Mouse (Mus musculus) myocyte (in vitro differentiated cells): ENCODE measurements around the gene Tuba1a. TPM values are rescaled to one million over a fixed set of nuclear protein-coding genes. Genes with fewer than 3 reads are reported as not detected.

Experiments
- H3K27me3 ChIP-seq: one replicate; pipeline ENCODE4 v1.6.1; 2011; ENCODE audit not compliant: control insufficient read depth, insufficient read depth, insufficient read length
- H3K36me3 ChIP-seq: one replicate; pipeline ENCODE4 v1.6.1; 2011; ENCODE audit not compliant: control insufficient read depth, insufficient read depth
- H3K4me2 ChIP-seq: one replicate; pipeline ENCODE4 v1.6.1; 2011; ENCODE audit warnings: low read depth, control low read depth
- H3K4me3 ChIP-seq: one replicate; pipeline ENCODE4 v1.5.1; 2011; ENCODE audit warnings: mild to moderate bottlenecking, control low read depth, moderate library complexity
- H3K79me2 ChIP-seq: one replicate; pipeline ENCODE4 v1.6.1; 2011; ENCODE audit not compliant: control insufficient read depth, insufficient read depth
- H3ac ChIP-seq: one replicate; pipeline ENCODE4 v1.6.1; 2011; ENCODE audit not compliant: control insufficient read depth, insufficient read length
- CEBPB ChIP-seq: IDR thresholded peaks from 2 replicates; pipeline ENCODE4 v1.6.1; 2011; ENCODE audit warnings: mild to moderate bottlenecking, moderate library complexity; ENCODE audit not compliant: poor library complexity, insufficient read depth, severe bottlenecking
- E2F4 ChIP-seq: IDR thresholded peaks from one replicate; pipeline ENCODE4 v1.6.1; 2011; ENCODE audit warnings: mild to moderate bottlenecking, control low read depth, moderate library complexity; ENCODE audit not compliant: insufficient read depth
- MAX ChIP-seq: IDR thresholded peaks from one replicate; pipeline ENCODE4 v1.6.1; 2011; ENCODE audit warnings: low read depth, mild to moderate bottlenecking, control low read depth
- MYOD1 ChIP-seq, 3 experiments: IDR thresholded peaks; one replicate each; pipeline ENCODE4 v1.6.1; 2011; ENCODE audit warnings: control low read depth in 2 of 3, low read depth in 2 of 3, mild to moderate bottlenecking in 2 of 3, moderate library complexity in 1 of 3; ENCODE audit not compliant: insufficient read length in 2 of 3, control insufficient read depth in 1 of 3
- MYOG ChIP-seq, 3 experiments: IDR thresholded peaks; one replicate each; pipeline ENCODE4 v1.6.1; 2011; ENCODE audit warnings: control low read depth in 2 of 3, low read depth in 2 of 3, mild to moderate bottlenecking in 2 of 3; ENCODE audit not compliant: insufficient read length in 2 of 3, control insufficient read depth in 1 of 3, insufficient read depth in 1 of 3
- POLR2A ChIP-seq: IDR thresholded peaks from one replicate; pipeline ENCODE4 v1.6.1; 2011; ENCODE audit warnings: low read depth, mild to moderate bottlenecking, control low read depth, moderate library complexity; ENCODE audit not compliant: insufficient read length
- POLR2AphosphoS2 ChIP-seq: IDR thresholded peaks from one replicate; pipeline ENCODE4 v1.6.1; 2011; ENCODE audit warnings: low read depth, control low read depth; ENCODE audit not compliant: insufficient read length
- REST ChIP-seq: IDR thresholded peaks from one replicate; pipeline ENCODE4 v1.6.1; 2011; ENCODE audit warnings: mild to moderate bottlenecking, control low read depth, moderate library complexity; ENCODE audit not compliant: insufficient read depth, insufficient read length
- SRF ChIP-seq: IDR thresholded peaks from one replicate; pipeline ENCODE4 v1.6.1; 2011; ENCODE audit warnings: low read depth; ENCODE audit not compliant: control insufficient read depth, insufficient read length
- TCF12 ChIP-seq: IDR thresholded peaks from one replicate; pipeline ENCODE4 v1.6.1; 2011; ENCODE audit warnings: mild to moderate bottlenecking, control low read depth; ENCODE audit not compliant: poor library complexity, insufficient read depth, severe bottlenecking
- TCF3 ChIP-seq: IDR thresholded peaks from one replicate; pipeline ENCODE4 v1.6.1; 2011; ENCODE audit warnings: low read depth, control low read depth; ENCODE audit not compliant: insufficient read length
- USF1 ChIP-seq: IDR thresholded peaks from one replicate; pipeline ENCODE4 v1.6.1; 2011; ENCODE audit warnings: low read depth, mild to moderate bottlenecking, control low read depth, moderate library complexity
- polyA plus RNA-seq: library from polyadenylated mRNA; unstranded; fragments of >200 nt; fragmentation: generic; extraction: Trizol; gene quantifications from one replicate; pipeline ENCODE4 v1.2.1, GENCODE M21; 2012; ENCODE audit warnings: missing spikeins

Gene Tuba1a
- polyA plus RNA-seq, 1 experiment, result 3,074 TPM

DNA sequence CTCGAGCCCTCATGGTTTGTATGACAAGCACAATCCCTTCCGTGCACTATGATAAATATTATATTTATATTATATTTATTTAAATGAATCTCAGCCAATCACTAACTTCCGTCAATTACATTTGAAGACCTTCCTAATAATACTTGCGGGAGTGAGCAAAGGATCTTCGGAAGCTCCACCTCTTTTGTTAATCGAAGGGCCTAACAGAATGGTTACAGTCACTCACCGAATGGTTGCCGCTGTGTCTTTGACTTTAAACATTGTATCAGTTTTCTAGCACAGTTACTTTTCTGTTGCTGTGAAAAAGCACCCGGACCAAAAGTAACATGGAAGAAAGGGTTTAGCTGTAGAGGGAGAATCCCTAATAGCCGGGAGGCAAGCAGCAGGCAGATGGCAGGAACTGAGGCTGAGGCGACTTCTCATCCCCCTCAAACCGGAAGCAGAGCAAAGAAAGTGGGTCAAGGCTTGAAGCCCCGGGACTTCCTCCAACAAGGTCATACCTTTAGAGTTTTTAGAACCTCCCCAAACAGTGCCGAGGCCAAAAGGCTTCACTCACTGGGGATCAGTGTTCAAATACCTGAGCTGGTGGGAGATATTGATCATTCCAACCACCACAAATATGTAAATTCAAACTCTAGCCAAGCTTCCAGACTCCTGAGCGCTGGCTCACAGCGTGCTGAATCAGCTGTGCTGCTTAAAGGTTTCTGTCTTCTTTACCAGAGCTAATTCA lies 16.0 kb upstream of the Tuba1a start:
- peak overlapping the region; percentile 72 for H3K4me2 ChIP-seq
- no peaks in the 10 kb centered on the region for H3K79me2 ChIP-seq
- no peak overlapping the region for H3ac ChIP-seq
- TF ChIP-seq CEBPB, result no peak
- no peak for TF ChIP-seq E2F4
- no peak for TF ChIP-seq TCF3
- no peak for TF ChIP-seq POLR2A
- TF ChIP-seq MYOD1 (IDR thresholded peaks at IDR 0.05; ENCODE audit: control insufficient read depth in 1 of 3, insufficient read length in 2 of 3, low read depth in 2 of 3), result no peak
- no peak for TF ChIP-seq POLR2AphosphoS2
- no peaks in the 10 kb centered on the region for H3K27me3 ChIP-seq
- H3K4me3 ChIP-seq, result no peak overlapping the region
- no peaks in the 10 kb centered on the region for H3K36me3 ChIP-seq

DNA sequence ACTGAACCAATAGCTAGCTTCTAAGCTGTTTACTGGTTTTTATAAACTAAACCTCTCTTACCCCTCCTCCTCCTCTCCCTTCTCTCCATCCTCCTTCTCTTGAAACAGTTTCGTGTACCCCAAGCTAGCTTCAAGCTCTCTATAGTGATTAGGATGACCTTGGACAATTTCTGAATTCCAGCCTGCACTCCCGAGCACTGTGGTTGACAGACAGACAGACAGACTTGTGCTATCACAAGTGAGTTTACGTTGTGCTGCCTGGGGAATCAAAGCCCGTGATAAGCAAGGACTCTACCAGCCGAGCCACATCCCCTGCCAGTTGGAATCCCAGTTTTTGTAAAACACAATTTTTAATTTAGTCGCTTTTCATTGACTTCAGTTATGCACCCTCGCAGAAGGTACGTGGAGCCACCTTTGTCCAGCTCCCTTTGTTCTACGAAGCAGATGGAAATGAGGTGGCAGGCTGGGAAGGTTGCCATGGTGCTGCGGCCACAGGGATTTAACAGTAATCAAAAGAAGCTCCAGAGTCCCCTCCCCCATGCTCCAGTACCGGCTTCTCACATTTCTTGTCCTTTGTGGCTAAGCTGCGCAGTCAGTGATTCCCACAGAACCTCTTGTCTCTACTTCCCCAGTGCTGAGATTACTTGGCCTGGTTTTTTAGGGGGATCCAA lies 15.3 kb upstream of the Tuba1a start:
- Histone ChIP-seq H3K79me2 (no peaks in the 10 kb centered on the region), H3K36me3 (no peaks in the 10 kb centered on the region), H3K27me3 (no peaks in the 10 kb centered on the region), H3ac (no peak overlapping the region), H3K4me3 (no peak overlapping the region), H3K4me2 (peak overlapping the region; percentile 72)
- TF ChIP-seq CEBPB (no peak), TCF12 (no peak), MYOG (IDR thresholded peaks at IDR 0.05; ENCODE audit: control insufficient read depth in 1 of 3, insufficient read depth in 1 of 3, insufficient read length in 2 of 3, low read depth in 2 of 3) (peak in 1 of 3 experiments; percentile 26), USF1 (no peak), POLR2AphosphoS2 (peak; percentile 23), TCF3 (no peak)

DNA sequence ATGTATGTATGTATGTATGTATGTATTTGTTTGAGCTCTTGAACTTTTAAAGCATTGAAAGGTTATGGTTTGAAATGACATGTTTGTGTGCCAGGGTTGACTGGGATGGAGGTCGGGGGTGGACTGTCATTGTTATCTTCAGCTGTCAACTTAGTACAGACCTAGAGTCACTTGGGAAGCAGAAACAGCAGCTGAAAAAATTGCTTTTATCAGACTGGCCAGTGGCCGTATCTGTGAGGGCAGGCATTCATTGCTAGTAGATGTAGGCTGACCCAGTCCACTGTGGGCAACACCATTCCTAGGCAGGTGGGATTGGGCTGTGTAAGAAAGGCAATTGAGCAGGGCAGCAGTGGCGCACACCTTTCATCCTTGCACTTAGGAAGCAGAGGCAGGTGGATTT lies 6.0 kb upstream of the Tuba1a start:
- H3K36me3 ChIP-seq, result no peaks in the 10 kb centered on the region
- H3K79me2 ChIP-seq, result no peaks in the 10 kb centered on the region
- H3K4me2 ChIP-seq, result no peak overlapping the region
- H3ac ChIP-seq, result no peak overlapping the region
- no peak overlapping the region for H3K4me3 ChIP-seq
- TF ChIP-seq USF1 (no peak), SRF (no peak), MYOG (IDR thresholded peaks at IDR 0.05; ENCODE audit: control insufficient read depth in 1 of 3, insufficient read depth in 1 of 3, insufficient read length in 2 of 3, low read depth in 2 of 3) (peak in 1 of 3 experiments; percentile 44), REST (no peak), MYOD1 (IDR thresholded peaks at IDR 0.05; ENCODE audit: control insufficient read depth in 1 of 3, insufficient read length in 2 of 3, low read depth in 2 of 3) (peak in 2 of 3 experiments; percentile 18 to 59), MAX (no peak), TCF3 (no peak), POLR2A (no peak), TCF12 (no peak), POLR2AphosphoS2 (no peak)
- no peaks in the 10 kb centered on the region for H3K27me3 ChIP-seq

DNA sequence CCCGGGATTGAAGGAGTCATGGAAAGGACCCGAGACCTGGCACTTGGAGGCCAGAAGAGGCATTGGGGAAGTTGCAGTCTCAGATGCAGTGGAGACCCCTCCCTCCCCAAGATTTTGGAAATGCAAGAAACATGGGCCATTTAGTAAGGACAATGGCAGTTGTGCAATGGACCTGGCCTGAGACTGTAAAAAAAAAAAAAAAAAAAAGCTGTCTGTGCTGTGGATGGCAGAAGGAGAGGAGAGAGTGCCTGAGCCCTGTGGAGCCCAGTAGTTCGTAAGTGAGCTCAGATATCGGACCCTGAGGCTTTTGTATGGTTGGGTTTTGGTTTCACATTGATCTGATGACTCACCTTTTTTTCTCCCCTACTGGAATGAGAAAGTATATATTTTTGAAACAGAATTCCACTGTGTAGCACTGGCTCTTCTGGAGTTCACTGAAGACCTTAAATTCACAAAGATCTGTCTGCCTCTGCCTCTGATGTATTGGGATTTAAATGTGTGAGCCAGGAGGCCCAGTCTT lies 5.5 kb upstream of the Tuba1a start:
- H3ac ChIP-seq, result no peak overlapping the region
- no peak for TF ChIP-seq REST
- no peak for TF ChIP-seq TCF12
- no peak for TF ChIP-seq POLR2A
- no peak for TF ChIP-seq MYOG (IDR thresholded peaks at IDR 0.05; ENCODE audit: control insufficient read depth in 1 of 3, insufficient read depth in 1 of 3, insufficient read length in 2 of 3, low read depth in 2 of 3)
- TF ChIP-seq CEBPB, result no peak
- no peak for TF ChIP-seq POLR2AphosphoS2
- TF ChIP-seq MYOD1 (IDR thresholded peaks at IDR 0.05; ENCODE audit: control insufficient read depth in 1 of 3, insufficient read length in 2 of 3, low read depth in 2 of 3), result no peak
- TF ChIP-seq MAX, result no peak
- TF ChIP-seq USF1, result no peak
- no peak for TF ChIP-seq E2F4
- no peak for TF ChIP-seq TCF3
- no peak for TF ChIP-seq SRF
- no peaks in the 10 kb centered on the region for H3K27me3 ChIP-seq
- H3K79me2 ChIP-seq, result no peaks in the 10 kb centered on the region
- no peaks in the 10 kb centered on the region for H3K36me3 ChIP-seq
- peak overlapping the region; percentile 20 for H3K4me2 ChIP-seq
- no peak overlapping the region for H3K4me3 ChIP-seq

DNA sequence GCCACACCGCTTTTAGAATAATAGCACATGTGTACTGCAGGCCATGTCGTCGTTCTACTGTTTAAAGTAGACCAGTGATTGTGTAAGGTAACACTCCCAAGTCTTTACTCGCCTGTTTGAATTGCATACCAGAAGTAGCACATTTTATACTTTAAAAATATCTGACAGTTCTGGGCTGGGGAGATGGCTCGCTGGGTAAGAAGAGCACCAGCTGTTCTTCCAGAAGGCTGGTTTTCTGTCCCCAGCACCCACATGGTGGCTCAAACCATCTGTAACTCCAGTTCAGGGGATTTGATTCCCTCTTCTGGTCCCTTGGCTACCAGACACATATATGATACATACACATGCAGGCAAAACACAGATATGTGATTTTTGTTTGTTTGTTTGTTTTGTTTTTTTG lies 4.0 kb upstream of the Tuba1a start:
- Histone ChIP-seq H3K36me3 (no peaks in the 10 kb centered on the region), H3K4me2 (no peak overlapping the region), H3K4me3 (no peak overlapping the region), H3K79me2 (peaks cover 8% of the 10 kb centered on the region), H3K27me3 (no peaks in the 10 kb centered on the region), H3ac (no peak overlapping the region)
- TF ChIP-seq SRF (no peak), MYOD1 (IDR thresholded peaks at IDR 0.05; ENCODE audit: control insufficient read depth in 1 of 3, insufficient read length in 2 of 3, low read depth in 2 of 3) (peak in 2 of 3 experiments; percentile 35 to 45), MAX (no peak), USF1 (no peak), REST (no peak), MYOG (IDR thresholded peaks at IDR 0.05; ENCODE audit: control insufficient read depth in 1 of 3, insufficient read depth in 1 of 3, insufficient read length in 2 of 3, low read depth in 2 of 3) (peak in 2 of 3 experiments; percentile 33 to 67), CEBPB (no peak), POLR2A (no peak), TCF3 (no peak), POLR2AphosphoS2 (no peak)
